Mouse (Mus musculus) lung, postnatal 4 days (tissue): ENCODE data around the gene Polrmt.
"Not testable (repeated sequence)": the region's sequence is repeated elsewhere in the genome, so short reads cannot be mapped to it uniquely, and the experiment has no call there.

Experiments
- DNase-seq, 2 experiments: peaks; one replicate each; pipeline ENCODE4 v3.0.0; 2021

The Polrmt gene

DNA sequence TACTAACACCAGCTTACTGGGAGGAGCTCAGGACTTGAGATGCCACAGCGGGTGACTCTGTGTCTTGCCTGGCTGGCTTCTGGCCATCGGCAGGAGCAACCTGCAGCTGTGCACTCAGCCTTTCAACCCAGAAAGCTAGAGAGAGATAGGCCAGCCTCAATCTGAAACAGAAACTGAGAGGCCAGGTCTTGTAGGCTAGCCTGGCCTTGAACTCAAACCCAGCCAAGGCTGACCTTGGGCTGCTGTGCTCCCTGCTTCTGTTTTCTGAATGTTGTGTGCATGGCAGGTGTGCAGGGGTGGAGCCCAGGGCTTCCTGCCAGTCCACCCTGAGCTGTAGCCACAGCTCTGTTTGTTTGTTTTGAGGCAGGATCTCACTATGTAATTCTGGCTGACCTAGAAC lies 26.8 kb upstream of the Polrmt start:
- no peak for DNase-seq

GRCm38 (mm10) chr10:79772320-79772719 lies 25.9 kb upstream of the Polrmt start:
- DNase-seq, result no peak

DNA sequence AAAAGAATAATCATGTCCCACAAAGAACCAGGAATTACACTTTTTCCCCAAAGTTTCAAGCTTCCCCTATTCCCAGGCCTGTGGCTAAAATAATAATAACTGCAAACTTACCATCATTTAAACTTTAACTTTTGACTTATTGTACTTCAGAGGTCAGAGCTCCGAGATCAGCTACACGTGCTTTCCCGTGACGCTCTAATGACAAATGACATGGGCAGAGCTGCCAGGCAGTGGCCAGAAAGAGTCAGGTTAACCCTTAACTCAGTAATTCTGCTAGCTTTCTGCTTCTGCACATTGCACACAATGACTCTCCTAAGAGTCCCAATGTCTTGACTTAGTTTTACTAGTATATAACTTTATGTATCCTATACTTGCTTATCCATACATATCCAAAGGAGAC lies 22.9 kb upstream of the Polrmt start:
- DNase-seq, result no peak

DNA sequence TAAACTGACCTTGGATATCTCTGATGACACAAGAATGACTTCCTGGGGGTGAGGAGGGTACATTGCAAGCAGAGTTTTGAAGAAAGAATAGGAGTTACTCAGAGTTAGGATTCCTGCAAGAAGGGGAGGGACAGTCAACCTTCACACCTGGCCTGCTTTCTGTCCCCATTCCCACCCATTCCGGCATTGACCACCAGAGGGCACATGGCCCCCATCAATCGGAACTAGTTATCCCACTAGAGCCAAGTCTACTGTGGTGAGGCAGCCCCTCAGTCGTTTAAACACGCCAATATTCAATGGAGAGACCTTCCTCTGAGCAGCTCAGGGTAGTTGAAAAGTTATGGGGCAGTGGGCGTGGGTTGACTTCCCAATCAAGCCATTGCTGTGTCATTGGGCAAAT lies 22.0 kb upstream of the Polrmt start:
- peak; percentile 76 to 86 for DNase-seq

GRCm38 (mm10) chr10:79767372-79768244 lies 21.2 kb upstream of the Polrmt start:
- DNase-seq, result peak; percentile 90 to 94

DNA sequence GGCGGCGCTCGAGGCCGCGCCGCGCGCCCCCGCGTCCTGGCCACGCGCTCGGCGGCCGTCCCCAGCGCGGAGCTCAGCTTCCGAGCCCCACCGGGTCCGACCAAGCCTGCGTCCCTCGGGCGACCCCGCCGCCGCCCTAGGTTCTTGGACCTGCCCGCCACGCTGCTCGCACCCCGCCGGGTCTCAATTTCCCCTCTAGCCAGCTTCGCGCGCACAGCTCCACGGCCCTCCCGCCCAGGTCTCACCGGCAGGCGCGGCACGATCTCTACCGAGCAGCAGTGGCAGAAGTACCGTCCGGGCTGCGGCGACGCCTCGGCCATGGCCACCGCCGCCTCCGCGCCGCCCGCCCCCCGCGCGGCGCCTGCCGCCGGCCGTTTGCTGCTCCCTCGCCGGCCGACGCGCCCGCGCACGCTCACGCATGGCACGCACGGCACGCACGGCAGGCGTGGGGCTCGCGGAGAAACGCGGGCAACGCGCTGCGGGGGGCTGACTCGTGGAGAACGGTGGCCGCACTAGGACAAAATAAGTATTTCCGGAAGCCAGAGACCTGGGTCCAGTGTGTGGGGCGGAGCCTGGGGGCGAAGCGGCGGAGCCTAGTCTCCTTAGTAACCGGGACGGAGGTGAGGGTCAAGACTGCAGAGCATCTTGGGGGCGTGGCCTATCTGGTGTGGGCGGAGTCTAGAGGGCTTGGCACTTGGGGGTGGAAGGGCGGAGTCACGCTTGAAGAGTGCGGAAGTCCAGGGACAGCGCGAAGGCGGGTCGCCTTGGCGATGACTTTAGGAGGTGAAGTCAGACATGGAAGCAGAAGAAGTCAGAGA lies 20.3 kb upstream of the Polrmt start, which contains the start of gene Rnf126:
Gene Rnf126 (minus strand): TSS at position 445 of the 818 bp plus-strand sequence.
- peak; percentile 99 to 100 for DNase-seq

- no peak for DNase-seq
Observed at GRCm38 (mm10) chr10:79766001-79766507, 19.7 kb upstream of the Polrmt start.

- no peak for DNase-seq
Observed at GRCm38 (mm10) chr10:79765228-79765745, 18.9 kb upstream of the Polrmt start.

GRCm38 (mm10) chr10:79764234-79764633 lies 17.9 kb upstream of the Polrmt start:
- DNase-seq, result no peak

- DNase-seq, result no peak
Observed at GRCm38 (mm10) chr10:79762875-79763274, 16.5 kb upstream of the Polrmt start.

- DNase-seq, result no peak
Observed at GRCm38 (mm10) chr10:79760603-79761143, 14.3 kb upstream of the Polrmt start.

- not testable (repeated sequence) for DNase-seq
Observed at GRCm38 (mm10) chr10:79759675-79760074, 13.3 kb upstream of the Polrmt start.

- DNase-seq, result no peak
Observed at GRCm38 (mm10) chr10:79756660-79757059, 10.3 kb upstream of the Polrmt start.

DNA sequence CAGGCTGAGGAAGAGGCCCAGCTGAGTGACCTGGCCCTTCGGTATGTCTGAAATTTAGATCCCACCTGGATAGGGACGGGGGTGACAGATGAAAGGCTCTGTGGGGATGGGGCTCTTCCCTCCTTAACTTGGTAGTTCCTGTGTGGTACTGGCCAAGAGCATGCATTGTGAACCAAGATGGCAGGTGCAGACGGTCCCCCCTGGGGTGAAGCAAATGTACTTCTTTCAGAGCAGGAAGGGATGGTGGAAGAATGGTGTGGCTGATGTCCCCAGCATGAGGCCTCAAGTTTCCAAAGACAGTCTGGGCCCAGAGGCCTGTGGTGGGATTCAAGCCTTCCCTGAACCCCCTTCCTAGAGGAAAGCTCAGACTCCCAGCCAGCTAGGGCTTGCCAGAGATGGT lies 9.5 kb upstream of the Polrmt start:
- DNase-seq, result no peak

DNA sequence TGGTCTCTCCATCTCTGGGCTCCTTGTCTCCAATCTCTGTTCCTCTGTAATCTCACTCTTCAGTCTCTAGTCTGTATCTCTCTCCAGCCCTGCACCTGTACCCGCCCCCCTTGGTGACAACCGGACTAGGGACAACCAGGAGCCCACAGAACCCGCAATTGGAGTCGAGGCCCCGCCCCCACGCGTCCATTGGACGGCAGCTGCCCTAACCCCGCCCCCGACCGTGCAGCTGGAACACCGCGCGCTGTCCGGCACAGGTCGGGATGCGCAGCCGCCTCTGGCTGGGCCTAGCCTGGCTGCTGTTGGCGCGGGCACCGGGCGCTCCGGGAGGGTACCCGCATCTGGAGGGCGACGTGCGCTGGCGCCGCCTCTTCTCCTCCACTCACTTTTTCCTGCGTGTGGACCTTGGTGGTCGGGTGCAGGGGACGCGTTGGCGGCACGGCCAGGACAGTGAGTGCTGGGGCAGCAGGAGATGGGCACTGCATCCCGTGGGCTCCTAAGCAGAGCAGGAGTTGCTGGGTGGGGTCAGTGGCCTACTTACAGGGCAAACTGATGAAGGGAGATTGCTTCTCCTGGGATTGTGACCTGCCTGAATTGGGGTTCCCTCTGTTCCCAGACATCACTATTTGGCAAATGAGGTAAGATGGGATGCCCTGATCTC lies 8.6 kb upstream of the Polrmt start, which contains the start of gene Fgf22:
Gene Fgf22 (plus strand): TSS at position 221 of the 661 bp plus-strand sequence.
- DNase-seq, result peak; percentile 72 to 75

DNA sequence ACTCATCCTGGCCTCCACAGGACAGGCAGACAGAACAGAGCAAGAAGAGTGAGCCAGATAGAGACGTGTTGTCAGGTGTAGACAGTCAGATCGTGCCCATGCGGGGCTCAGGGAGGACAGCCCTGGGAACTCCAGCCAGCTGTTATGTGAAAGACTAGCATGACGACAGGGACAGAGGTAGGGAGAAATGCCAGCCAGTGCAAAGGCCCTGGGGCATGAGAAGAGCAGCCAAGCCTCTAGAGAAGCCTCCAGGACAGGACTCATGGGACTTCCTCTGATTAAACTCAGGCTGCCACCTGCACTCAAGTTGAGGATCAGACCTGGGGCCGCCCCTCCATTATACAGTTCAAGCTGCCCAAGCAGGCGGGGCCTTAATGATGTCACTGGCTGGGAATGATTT lies 2.1 kb upstream of the Polrmt start:
- no peak for DNase-seq

- no peak for DNase-seq
Observed at GRCm38 (mm10) chr10:79746774-79747151, 382 bp upstream of the Polrmt start.

DNA sequence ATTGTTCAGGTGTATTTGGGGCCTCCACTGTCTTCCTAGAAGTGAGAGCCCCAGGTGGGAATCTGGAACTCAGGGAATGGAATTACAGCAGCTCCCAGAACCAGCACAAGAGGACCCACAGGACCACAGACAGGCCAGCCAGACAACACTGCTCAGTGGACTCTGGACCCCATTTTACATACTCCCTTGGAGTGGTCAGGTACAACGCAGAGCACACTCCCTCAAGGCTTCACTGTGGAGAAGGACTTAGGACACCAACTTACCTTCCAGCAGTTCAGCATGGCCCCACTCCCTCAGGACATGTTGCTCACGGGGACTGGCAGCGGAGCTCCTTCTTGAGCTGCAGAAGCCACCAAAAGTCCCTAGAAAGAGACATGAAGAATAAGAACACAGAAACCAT lies 970 bp downstream of the Polrmt start:
- DNase-seq, result no peak

- no peak for DNase-seq
Observed at GRCm38 (mm10) chr10:79743650-79744365, 2.6 kb downstream of the Polrmt start.

DNA sequence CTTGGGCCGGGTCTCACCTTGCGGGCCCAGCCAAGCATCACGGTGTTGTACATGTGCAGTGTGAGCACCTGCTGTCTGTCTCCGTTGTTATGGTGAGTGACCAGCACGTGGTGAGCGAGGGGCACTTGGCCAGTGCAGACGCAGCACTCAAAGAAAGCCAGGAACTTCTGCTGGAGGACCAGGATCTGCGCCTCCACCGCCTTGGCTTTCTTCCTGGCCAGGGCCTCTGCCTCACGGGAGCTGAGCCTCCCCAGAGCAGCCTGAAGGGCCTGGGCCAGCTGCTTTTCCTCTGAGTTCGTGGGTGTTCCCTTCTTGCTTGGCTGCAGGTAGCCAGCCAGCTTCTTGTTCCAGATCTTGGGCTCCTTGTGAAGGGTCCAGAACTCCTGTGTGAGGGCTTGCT lies 3.2 kb downstream of the Polrmt start:
- no peak for DNase-seq

- DNase-seq, result no peak
Observed at GRCm38 (mm10) chr10:79740863-79741262, 5.5 kb downstream of the Polrmt start.

DNA sequence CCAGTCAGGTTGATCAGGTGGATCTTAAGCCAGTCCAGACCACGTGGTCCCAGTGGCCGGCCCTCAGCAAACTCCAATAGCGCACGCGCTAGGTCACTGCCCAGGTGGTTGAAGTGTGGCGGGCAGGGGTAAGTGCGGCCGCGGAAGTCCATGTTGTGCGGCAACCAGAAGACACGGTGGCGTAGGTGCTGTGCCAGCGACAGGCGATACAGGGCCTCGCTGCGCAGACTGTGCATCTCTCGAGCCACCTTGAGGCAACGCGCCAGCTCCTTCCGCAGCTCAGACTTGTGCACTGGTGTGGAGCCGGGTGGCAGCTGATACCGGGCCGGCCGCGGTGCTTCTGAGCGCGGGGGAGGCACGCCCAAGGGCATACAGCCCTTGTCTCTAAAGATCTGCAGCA lies 7.1 kb downstream of the Polrmt start:
- DNase-seq, result no peak
